Mouse (Mus musculus) hindbrain, embryonic 12.5 days (tissue): ENCODE measurements at regions not wholly inside any gene's neighbourhood (a gene's known extent, or its start where the extent isn't known, plus 50 kb on each side); places are given as distances from the start of the nearest gene placed in this dataset.
A peak's percentile ranks its signal among the peaks of the same experiment; 100 is the strongest.

Experiments used
- ATAC-seq: fragments of 200-750 bp; cut with Nextera tagmentation; 2 replicates; pipeline ENCODE4 v1.8.0; 2017; ENCODE audit warnings: moderate TSS enrichment; ENCODE audit not compliant: low FRiP score
- H3K27ac ChIP-seq: fragments of 300-500 bp; sonication (generic); 2 replicates; pipeline ENCODE4 v1.5.1; 2016; ENCODE audit warnings: mild to moderate bottlenecking
- H3K27me3 ChIP-seq: fragments of 300-500 bp; sonication (generic); 2 replicates; pipeline ENCODE4 v1.6.1; 2016; ENCODE audit warnings: mild to moderate bottlenecking
- H3K36me3 ChIP-seq: fragments of 300-500 bp; sonication (generic); 2 replicates; pipeline ENCODE4 v1.6.1; 2016; ENCODE audit warnings: mild to moderate bottlenecking
- H3K4me1 ChIP-seq: fragments of 300-500 bp; sonication (generic); 2 replicates; pipeline ENCODE4 v1.6.1; 2016
- H3K4me2 ChIP-seq: fragments of 300-500 bp; sonication (generic); replicated peaks from 2 replicates; pipeline ENCODE4 v1.6.1; 2016; ENCODE audit warnings: mild to moderate bottlenecking
- H3K4me3 ChIP-seq: fragments of 300-500 bp; sonication (generic); 2 replicates; pipeline ENCODE4 v1.5.1; 2016; ENCODE audit warnings: mild to moderate bottlenecking
- H3K9ac ChIP-seq: fragments of 300-500 bp; sonication (generic); 2 replicates; pipeline ENCODE4 v1.6.1; 2016; ENCODE audit warnings: mild to moderate bottlenecking, moderate library complexity
- H3K9me3 ChIP-seq: fragments of 300-500 bp; sonication (generic); replicated peaks from 2 replicates; pipeline ENCODE4 v1.6.1; 2016; ENCODE audit warnings: mild to moderate bottlenecking
- WGBS: fragments of 180-500 bp; shearing (Covaris S2); methylation state at CpG from one replicate; pipeline ENCODE4 v1.1.7; 2016; 5-methylcytosine and 5-hydroxymethylcytosine counted together

DNA sequence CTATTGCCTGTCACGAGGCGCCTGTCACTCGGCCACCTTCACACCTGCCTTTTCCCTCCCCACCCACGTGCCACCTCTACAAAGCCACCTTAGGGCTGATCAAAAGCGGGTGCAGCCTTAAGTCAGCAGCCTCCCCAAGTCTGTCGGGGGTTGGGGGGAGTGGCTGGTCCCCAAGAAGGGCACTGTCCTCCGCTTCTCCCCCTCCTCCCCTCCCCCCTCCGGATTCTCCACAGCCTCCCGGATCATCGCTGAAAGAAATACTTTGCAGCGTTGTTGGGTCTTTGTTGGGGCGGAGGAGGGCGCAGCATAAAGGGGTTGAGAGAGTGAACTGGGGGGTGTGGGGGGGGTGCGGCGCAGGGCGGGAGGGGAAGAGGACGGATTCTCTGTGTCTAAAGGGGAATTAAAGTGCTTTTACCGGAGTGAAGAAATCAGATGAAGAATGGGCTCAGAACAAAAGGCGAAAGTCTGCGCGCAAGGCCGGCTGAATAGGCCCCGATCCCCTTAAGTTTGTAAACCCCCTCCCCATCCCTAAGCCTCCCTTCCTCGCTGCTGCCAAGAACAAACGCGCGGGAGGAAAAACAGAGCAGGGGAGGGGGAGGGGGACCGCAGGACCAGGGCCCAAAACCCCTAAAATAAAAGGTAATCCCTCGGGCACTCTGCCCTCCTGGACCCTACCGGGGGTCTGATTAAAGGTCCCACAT is 109.3 kb upstream of the Lhx5 start:
- Histone ChIP-seq H3K27me3 (peaks cover 38% of the 10 kb centered on the region), H3K4me2 (peak overlapping the region; percentile 53), H3K4me3 (peak overlapping the region; percentile 23), H3K36me3 (no peaks in the 10 kb centered on the region), H3K27ac (peak overlapping the region; percentile 41), H3K9ac (peak overlapping the region; percentile 56), H3K4me1 (peaks cover 16% of the 10 kb centered on the region), H3K9me3 (no peaks in the 10 kb centered on the region)
- WGBS = under 1% methylated on average over 30 of the region's 30 CpGs
- peak; percentile 66 for ATAC-seq

DNA sequence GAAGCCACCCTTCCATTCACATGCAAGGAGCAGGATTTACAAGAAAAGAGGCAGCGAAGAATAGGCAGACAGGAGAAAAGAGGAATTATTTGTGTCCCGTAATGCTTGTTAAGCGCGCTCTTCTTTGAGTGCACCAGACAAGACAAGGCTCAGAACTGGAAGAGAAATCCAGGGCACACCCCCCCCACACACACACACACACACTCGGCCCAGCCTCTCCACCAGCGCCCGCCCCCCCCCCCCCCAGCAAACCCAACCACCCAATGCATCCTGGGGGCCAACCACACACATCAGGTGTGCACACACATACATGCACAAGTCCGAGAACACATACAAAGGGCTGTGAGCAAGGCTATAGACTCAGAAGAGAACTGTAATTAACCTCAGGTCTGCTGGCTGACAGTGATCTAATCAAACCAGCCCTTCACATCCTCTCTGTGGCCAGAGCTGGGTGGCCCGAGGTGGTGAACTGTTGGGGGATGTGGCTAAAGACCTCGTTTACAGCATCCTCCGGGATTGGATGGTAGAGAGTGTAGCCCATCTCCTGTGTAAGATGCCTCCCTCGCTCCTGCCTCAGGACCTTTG is 108.7 kb upstream of the Lhx5 start:
- Histone ChIP-seq H3K9ac (peak overlapping the region; percentile 56), H3K4me1 (peaks cover 16% of the 10 kb centered on the region), H3K27ac (peak overlapping the region; percentile 41), H3K9me3 (no peaks in the 10 kb centered on the region), H3K4me3 (peak overlapping the region; percentile 23), H3K4me2 (peak overlapping the region; percentile 53), H3K27me3 (peaks cover 36% of the 10 kb centered on the region), H3K36me3 (no peaks in the 10 kb centered on the region)
- peak; percentile 33; the same call in 1 of the 2 replicates for ATAC-seq
- WGBS = 14% methylated on average over 12 of the region's 12 CpGs

DNA sequence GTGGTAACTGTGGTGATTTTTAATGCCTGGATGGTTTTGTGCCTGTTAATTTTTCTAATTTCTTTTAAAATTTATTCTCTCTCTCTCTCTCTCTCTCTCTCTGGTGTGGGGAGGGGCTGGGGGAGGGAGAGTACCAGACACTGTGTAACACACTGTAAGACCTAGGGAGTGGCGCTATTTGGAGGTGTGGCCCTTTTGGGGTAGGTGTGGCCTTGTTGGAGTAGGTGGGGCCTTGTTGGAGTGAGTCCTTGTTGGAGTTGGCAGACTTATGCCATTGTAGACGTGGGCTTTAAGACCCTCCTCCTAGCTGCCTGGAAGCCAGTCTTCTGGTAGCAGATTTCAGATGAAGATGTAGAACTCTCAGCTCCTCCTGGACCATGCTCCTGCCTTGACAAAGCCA is 107.4 kb upstream of the Lhx5 start:
- 91% methylated on average over 2 of the region's 2 CpGs for WGBS
- Histone ChIP-seq H3K4me2 (no peak overlapping the region), H3K4me3 (no peak overlapping the region), H3K27ac (no peak overlapping the region), H3K36me3 (no peaks in the 10 kb centered on the region), H3K27me3 (peaks cover 34% of the 10 kb centered on the region), H3K9ac (no peak overlapping the region), H3K4me1 (peaks cover 16% of the 10 kb centered on the region), H3K9me3 (no peaks in the 10 kb centered on the region)
- ATAC-seq = no peak

DNA sequence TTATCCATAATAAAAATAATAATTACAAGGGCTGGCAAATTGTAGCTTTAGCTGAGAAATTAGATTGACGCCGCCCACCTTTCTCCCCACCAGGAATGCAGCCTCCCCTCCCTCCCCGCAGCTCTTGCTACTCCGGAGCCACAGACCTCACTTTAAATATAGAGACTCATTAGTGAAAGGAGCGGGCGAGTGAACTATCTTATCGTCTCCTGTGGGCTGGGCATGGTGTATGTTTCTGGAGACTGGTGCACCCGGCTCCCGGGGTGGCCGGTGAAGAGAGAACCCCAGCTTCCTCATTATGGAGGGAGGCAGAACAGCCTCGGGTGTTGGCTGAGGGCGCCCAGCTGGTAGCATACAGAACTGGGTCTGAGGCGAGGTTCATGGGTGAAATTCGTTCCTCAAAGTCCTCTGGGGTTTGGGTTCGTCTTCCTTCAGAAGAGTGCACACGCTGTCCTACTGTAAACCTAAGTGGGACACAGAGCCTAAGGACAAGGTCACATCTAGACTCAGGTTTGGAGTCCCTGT is 106.1 kb upstream of the Lhx5 start:
- no peak overlapping the region for H3K4me2 ChIP-seq
- H3K4me1 ChIP-seq = peaks cover 16% of the 10 kb centered on the region
- H3K9me3 ChIP-seq = no peaks in the 10 kb centered on the region
- no peak for ATAC-seq
- 62% methylated on average over 16 of the region's 16 CpGs for WGBS
- H3K4me3 ChIP-seq = no peak overlapping the region
- H3K36me3 ChIP-seq = no peaks in the 10 kb centered on the region
- H3K9ac ChIP-seq = no peak overlapping the region
- H3K27me3 ChIP-seq = peaks cover 28% of the 10 kb centered on the region
- H3K27ac ChIP-seq = no peak overlapping the region

DNA sequence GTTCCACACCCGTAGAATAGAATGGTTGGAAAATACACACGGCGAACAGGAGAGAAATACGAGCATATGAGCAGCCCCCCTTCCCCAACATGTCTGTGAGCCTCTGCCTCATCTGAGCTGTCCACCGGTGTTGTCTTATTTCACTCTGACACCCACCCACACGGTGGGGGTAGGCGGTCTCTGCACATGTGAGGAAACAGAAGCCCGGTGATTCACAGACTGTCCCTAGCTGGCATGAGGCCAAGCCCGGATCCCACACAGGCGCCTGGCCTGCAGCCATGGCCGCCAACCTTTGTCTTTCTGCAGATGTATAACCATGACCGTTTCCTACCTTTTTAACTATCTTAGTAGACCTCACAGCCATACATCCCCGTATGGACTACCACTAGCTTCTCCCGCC is 99.5 kb upstream of the Lhx5 start:
- no peak for ATAC-seq
- Histone ChIP-seq H3K9ac (no peak overlapping the region), H3K4me3 (no peak overlapping the region), H3K36me3 (no peaks in the 10 kb centered on the region), H3K27me3 (peaks cover 20% of the 10 kb centered on the region; the same call in 1 of the 2 replicates), H3K9me3 (no peaks in the 10 kb centered on the region), H3K27ac (no peak overlapping the region), H3K4me2 (no peak overlapping the region), H3K4me1 (no peaks in the 10 kb centered on the region; the same call in 1 of the 2 replicates)
- 73% methylated on average over 14 of the region's 14 CpGs for WGBS

DNA sequence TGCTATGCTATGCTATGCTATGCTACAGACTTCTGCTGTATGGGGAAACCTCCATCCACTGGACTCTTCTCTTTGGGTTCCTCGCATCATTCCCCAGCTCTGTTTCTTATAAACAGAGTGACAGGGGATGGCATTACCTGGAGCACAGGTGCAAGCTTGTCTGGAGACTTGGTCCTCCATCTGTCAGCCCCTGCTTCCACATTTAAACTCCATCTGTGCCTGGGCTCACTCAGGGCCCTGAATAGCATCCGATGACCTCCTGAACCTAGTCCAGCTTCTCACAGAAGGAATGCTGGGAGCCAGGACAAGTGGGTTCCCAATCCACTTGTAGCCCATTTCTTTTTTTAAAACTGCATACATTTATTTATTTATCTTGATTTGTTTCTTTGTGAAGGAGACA is 92.3 kb upstream of the Lhx5 start:
- Histone ChIP-seq H3K4me2 (no peak overlapping the region), H3K4me1 (no peaks in the 10 kb centered on the region), H3K4me3 (no peak overlapping the region), H3K9me3 (no peaks in the 10 kb centered on the region), H3K36me3 (no peaks in the 10 kb centered on the region), H3K9ac (no peak overlapping the region), H3K27me3 (peaks cover 35% of the 10 kb centered on the region), H3K27ac (no peak overlapping the region)
- WGBS = 73% methylated on average over 2 of the region's 2 CpGs
- ATAC-seq = no peak

DNA sequence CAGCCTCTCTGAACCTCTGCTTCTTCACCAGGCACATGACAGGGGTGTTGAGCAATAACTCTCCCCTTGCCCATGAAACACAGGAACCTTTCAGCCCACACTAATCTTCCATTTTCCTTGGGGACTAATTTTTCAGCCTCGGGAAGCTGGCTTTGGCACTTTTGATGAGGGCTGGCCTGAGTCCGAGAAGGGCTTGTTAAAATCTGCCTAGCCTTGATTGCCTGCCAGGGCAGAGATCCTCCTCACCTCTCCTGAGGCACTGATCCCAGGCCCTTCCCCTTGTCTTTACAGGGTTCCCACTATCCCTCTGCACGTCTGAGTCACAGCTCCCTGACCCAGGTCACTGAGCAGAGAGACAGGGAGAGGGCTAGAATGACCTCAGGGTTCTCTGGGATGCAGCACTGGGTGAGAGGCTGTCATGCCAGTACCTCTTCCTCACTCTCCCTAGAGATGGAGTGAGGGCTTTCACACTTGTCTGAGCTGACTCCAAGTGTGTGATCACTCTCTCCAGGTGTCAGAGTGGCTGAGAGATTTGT is 90.7 kb upstream of the Lhx5 start:
- 38% methylated on average over 3 of the region's 3 CpGs for WGBS

DNA sequence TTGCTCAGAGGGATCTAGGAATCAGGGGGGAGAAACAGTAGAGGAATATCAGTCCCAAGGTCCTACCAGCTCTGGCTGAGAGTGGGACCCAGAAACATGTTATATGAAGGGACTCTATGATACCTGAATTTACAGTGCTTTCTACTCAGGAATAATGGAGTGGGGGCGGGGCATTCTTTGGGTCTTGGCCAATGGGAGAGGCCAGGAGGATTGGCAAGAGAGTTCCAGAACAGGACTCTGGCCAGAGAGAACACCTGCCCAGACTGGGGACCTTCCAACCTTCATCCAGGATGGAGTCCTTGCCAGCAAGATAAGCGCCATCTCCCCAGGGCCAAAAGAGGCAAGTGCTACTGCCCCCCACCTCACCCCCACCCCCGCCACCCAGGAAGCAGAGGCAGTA is 81.0 kb upstream of the Lhx5 start:
- peaks cover 17% of the 10 kb centered on the region for H3K27me3 ChIP-seq
- no peak overlapping the region for H3K4me2 ChIP-seq
- H3K27ac ChIP-seq = no peak overlapping the region
- no peak for ATAC-seq
- no peak overlapping the region for H3K4me3 ChIP-seq
- WGBS = 94% methylated on average over 3 of the region's 3 CpGs
- no peaks in the 10 kb centered on the region for H3K9me3 ChIP-seq
- H3K9ac ChIP-seq = no peak overlapping the region
- H3K4me1 ChIP-seq = peaks cover 6% of the 10 kb centered on the region
- no peaks in the 10 kb centered on the region for H3K36me3 ChIP-seq

More for the DNA sequence above, 90.7 kb upstream of the Lhx5 start:
- Histone ChIP-seq H3K4me3 (no peak overlapping the region), H3K9ac (no peak overlapping the region), H3K36me3 (no peaks in the 10 kb centered on the region), H3K4me1 (no peaks in the 10 kb centered on the region), H3K9me3 (no peaks in the 10 kb centered on the region), H3K4me2 (no peak overlapping the region), H3K27me3 (peaks cover 26% of the 10 kb centered on the region), H3K27ac (no peak overlapping the region)
- ATAC-seq = no peak

DNA sequence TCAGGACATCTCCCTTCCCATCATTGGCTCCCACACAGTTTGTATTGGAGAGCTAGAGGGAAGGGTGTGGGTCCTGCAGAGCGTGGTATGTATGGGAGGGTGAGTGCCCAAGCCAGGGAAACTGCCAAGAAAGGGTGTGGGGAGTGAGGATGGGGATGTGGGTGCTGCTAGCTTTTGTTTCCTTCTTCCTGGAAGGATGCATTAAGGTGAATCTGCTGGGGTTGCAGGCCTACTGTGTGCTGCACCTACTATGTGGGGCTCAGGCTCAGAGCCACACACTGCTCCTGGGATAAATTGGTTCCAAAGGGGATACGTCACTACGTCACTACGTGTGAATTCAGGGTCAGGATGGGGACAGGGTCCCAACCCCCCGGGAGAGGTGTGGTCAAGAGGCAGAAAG is 79.7 kb upstream of the Lhx5 start:
- Histone ChIP-seq H3K27ac (no peak overlapping the region), H3K36me3 (no peaks in the 10 kb centered on the region), H3K27me3 (peaks cover 19% of the 10 kb centered on the region), H3K4me3 (no peak overlapping the region), H3K9ac (no peak overlapping the region), H3K4me2 (no peak overlapping the region), H3K9me3 (no peaks in the 10 kb centered on the region), H3K4me1 (peaks cover 6% of the 10 kb centered on the region)
- no peak for ATAC-seq
- 70% methylated on average over 5 of the region's 5 CpGs for WGBS

DNA sequence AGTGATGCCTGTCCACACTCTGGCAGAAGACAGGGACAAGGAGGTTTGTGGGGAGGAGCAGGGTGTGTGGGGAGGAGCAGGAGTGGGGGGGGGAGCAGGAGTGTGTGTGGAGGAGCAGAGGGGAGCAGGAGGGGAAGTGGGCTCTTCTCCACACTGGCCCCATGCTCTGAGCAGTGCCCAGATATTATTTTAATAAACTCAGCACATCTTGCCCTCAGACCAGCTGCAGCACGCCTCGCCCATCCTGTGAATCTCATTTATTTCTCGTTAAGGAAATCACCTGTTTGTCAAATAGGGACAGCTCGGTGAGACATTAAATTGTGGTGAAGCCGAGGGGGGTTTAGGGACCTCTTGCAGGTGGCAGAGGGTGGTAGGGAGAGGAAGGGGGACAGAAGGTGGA is 77.8 kb upstream of the Lhx5 start:
- 65% methylated on average over 5 of the region's 5 CpGs for WGBS
- no peak overlapping the region; the same call in 1 of the 2 replicates for H3K9ac ChIP-seq

DNA sequence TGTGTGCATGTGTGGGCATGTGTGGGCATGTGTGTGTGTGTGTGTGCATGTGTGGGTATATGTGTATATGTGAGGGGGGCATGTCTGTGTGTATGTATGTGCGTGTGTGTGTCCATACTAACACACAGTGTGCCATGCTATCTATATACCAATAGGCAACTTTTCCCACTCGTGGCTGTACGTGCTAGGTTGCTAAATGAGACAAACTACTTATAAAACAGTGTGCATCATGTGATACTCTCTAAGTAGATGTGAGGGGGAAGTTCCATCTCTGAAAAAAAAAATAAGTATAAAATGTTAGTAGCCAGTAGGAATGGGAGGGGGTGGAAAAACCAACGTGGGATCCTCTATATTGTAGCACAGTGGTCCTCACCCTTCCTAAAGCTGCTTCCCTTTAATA is 74.5 kb upstream of the Lhx5 start:
- Histone ChIP-seq H3K4me3 (no peak overlapping the region), H3K9me3 (no peaks in the 10 kb centered on the region), H3K9ac (no peak overlapping the region), H3K27ac (no peak overlapping the region), H3K4me1 (peaks cover 6% of the 10 kb centered on the region), H3K27me3 (peaks cover 40% of the 10 kb centered on the region), H3K36me3 (no peaks in the 10 kb centered on the region), H3K4me2 (no peak overlapping the region)
- no peak for ATAC-seq
- WGBS = 88% methylated on average over 4 of the region's 4 CpGs

More for the DNA sequence above, 77.8 kb upstream of the Lhx5 start:
- H3K4me3 ChIP-seq = no peak overlapping the region
- no peak overlapping the region for H3K4me2 ChIP-seq
- no peaks in the 10 kb centered on the region for H3K9me3 ChIP-seq
- H3K36me3 ChIP-seq = no peaks in the 10 kb centered on the region
- H3K27ac ChIP-seq = peak overlapping the region; percentile 30; the same call in 1 of the 2 replicates
- H3K27me3 ChIP-seq = peaks cover 27% of the 10 kb centered on the region
- no peak for ATAC-seq
- H3K4me1 ChIP-seq = peaks cover 6% of the 10 kb centered on the region

DNA sequence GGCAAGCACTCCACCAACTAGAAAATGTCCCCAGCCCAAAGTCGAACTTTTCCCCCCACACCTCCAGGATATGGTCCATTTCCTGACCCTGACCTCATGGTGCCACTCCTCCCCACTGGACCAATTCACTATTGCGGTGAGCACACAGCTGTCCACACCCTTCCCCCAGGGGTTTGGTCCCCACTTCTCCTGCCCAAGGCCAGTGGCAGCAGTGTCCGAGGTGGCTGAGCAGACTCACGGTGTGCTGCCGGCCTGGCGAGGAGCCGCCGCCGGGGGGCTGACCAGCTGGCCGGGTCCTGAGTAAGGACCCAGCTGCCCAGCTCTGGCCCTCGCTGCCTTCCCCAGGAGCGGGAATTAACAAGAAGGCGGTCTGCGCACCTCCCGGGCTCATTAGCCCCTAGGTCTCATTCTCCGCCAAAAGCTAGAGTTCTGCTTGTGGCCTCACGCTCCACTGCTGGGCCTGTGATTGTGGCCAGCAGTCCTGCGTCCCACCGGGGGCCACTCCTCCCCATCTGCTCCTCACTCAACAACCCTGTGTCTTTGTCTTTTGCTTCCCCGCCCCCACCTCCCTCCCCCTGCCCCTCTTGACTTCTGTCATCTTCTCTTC is 73.3 kb upstream of the Lhx5 start:
- ATAC-seq = peak; percentile 66
- no peak overlapping the region for H3K4me2 ChIP-seq
- no peaks in the 10 kb centered on the region for H3K9me3 ChIP-seq

More for the DNA sequence above, 73.3 kb upstream of the Lhx5 start:
- Histone ChIP-seq H3K4me1 (peaks cover 6% of the 10 kb centered on the region), H3K9ac (no peak overlapping the region), H3K27ac (peak overlapping the region; percentile 25; the same call in 1 of the 2 replicates), H3K27me3 (peaks cover 40% of the 10 kb centered on the region), H3K4me3 (no peak overlapping the region), H3K36me3 (no peaks in the 10 kb centered on the region)
- 11% methylated on average over 20 of the region's 20 CpGs for WGBS
